Mouse (Mus musculus) midbrain, embryonic 13.5 days (tissue): ENCODE results near the gene Limch1. TPM values are rescaled to one million over a fixed set of nuclear protein-coding genes. Genes with fewer than 3 reads are reported as not detected.
A peak's percentile ranks its signal among the peaks of the same experiment; 100 is the strongest.

Source experiments
- ATAC-seq: fragments of 200-750 bp; cut with Nextera tagmentation; 2 replicates; pipeline ENCODE4 v1.8.0; 2017; ENCODE audit warnings: mild to moderate bottlenecking, moderate TSS enrichment, moderate library complexity
- H3K27ac ChIP-seq: fragments of 300-500 bp; sonication (generic); 2 replicates; pipeline ENCODE4 v1.5.1; 2015; ENCODE audit warnings: inconsistent platforms, mild to moderate bottlenecking, moderate library complexity
- H3K27me3 ChIP-seq: fragments of 300-500 bp; sonication (generic); 2 replicates; pipeline ENCODE4 v1.6.1; 2015; ENCODE audit warnings: mild to moderate bottlenecking, inconsistent platforms
- H3K36me3 ChIP-seq: fragments of 300-500 bp; sonication (generic); 2 replicates; pipeline ENCODE4 v1.6.1; 2015; ENCODE audit warnings: mild to moderate bottlenecking, inconsistent platforms
- H3K4me1 ChIP-seq: fragments of 300-500 bp; sonication (generic); replicated peaks from 2 replicates; pipeline ENCODE4 v1.6.1; 2015; ENCODE audit warnings: inconsistent platforms
- H3K4me2 ChIP-seq: fragments of 300-500 bp; sonication (generic); replicated peaks from 2 replicates; pipeline ENCODE4 v1.6.1; 2015; ENCODE audit warnings: moderate library complexity, mild to moderate bottlenecking, inconsistent platforms
- H3K4me3 ChIP-seq: fragments of 300-500 bp; sonication (generic); replicated peaks from 2 replicates; pipeline ENCODE4 v1.5.1; 2015; ENCODE audit warnings: mild to moderate bottlenecking, inconsistent platforms
- H3K9ac ChIP-seq: fragments of 300-500 bp; sonication (generic); replicated peaks from 2 replicates; pipeline ENCODE4 v1.6.1; 2015; ENCODE audit warnings: mild to moderate bottlenecking, inconsistent platforms
- H3K9me3 ChIP-seq: fragments of 300-500 bp; sonication (generic); 2 replicates; pipeline ENCODE4 v1.6.1; 2016; ENCODE audit warnings: mild to moderate bottlenecking, inconsistent platforms
- WGBS: fragments of 180-500 bp; shearing (Covaris S2); methylation state at CpG from one replicate; pipeline ENCODE4 v1.1.7; 2015; 5-methylcytosine and 5-hydroxymethylcytosine counted together
- polyA plus RNA-seq: library from polyadenylated mRNA; unstranded; fragments of >200 nt; fragmentation: Nextera tagmentation; extraction: Ambion mirVana; gene quantifications from 2 replicates; pipeline ENCODE4 v1.2.1, GENCODE M21; 2015

Gene Limch1
- polyA plus RNA-seq, 1 experiment from 2014 or later: 41.9 TPM

DNA sequence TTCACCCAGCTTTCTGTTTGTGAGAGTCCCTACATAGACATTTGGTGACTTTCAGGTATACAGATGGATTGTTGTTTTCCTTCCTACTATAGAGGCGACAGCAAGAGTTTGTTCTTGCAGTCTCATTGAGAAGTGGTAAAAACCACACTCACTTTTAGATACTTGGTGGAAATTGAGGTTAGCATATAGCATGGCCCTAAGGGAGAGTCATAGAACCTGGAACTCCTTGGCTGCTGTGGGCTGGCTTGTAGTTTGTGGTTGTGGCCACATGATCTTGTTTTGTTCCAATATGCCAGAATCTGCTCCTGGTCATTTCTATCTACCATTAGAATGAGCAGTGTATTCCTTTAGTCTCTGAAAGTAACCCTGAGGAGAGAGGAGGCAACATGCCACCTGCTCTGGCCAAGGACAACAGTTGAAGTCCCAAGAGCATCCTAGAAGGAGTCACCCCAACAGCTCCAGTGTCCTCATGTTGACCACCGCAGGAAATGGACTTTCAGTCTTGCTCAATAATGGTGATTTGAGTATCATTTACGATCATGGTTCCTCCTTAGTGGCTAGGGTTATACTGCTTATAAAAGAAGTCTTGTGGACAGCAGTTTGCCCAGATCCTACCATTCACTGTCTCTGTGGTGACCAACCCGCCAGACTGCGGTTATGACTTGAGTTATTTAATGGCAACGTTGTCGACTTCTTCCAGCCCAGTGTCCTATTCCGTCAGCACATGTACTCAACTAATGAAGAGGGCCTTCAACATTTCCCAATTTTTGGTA is 71.7 kb downstream of the Limch1 start:
- no peak overlapping the region for H3K9ac ChIP-seq
- H3K9me3 ChIP-seq: no peaks in the 10 kb centered on the region
- no peak overlapping the region for H3K4me3 ChIP-seq
- 97% methylated on average over 8 of the region's 8 CpGs for WGBS
- no peak overlapping the region for H3K27ac ChIP-seq
- H3K4me1 ChIP-seq: peaks cover 17% of the 10 kb centered on the region
- H3K4me2 ChIP-seq: no peak overlapping the region
- H3K27me3 ChIP-seq: no peaks in the 10 kb centered on the region
- no peaks in the 10 kb centered on the region for H3K36me3 ChIP-seq
- no peak for ATAC-seq

GRCm38 (mm10) chr5:66822500-66823205 is 77.0 kb downstream of the Limch1 start:
- Histone ChIP-seq H3K4me1 (peaks cover 20% of the 10 kb centered on the region), H3K4me3 (no peak overlapping the region), H3K4me2 (no peak overlapping the region), H3K36me3 (no peaks in the 10 kb centered on the region), H3K9ac (no peak overlapping the region), H3K27ac (peak overlapping the region; percentile 66), H3K9me3 (no peaks in the 10 kb centered on the region), H3K27me3 (no peaks in the 10 kb centered on the region)
- 60% methylated on average over 6 of the region's 6 CpGs for WGBS
- peak; percentile 62; the same call in 1 of the 2 replicates for ATAC-seq

- Histone ChIP-seq H3K27me3 (no peaks in the 10 kb centered on the region), H3K4me2 (no peak overlapping the region), H3K36me3 (no peaks in the 10 kb centered on the region), H3K4me3 (no peak overlapping the region), H3K9ac (no peak overlapping the region), H3K9me3 (no peaks in the 10 kb centered on the region), H3K4me1 (peaks cover 20% of the 10 kb centered on the region), H3K27ac (no peak overlapping the region)
- ATAC-seq: no peak
- 94% methylated on average over 4 of the region's 4 CpGs for WGBS
Measured at GRCm38 (mm10) chr5:66825586-66825985, 80.0 kb downstream of the Limch1 start.

GRCm38 (mm10) chr5:66826844-66827243 is 81.2 kb downstream of the Limch1 start:
- WGBS: 72% methylated on average over 8 of the region's 8 CpGs
- H3K4me3 ChIP-seq: no peak overlapping the region
- H3K9ac ChIP-seq: no peak overlapping the region
- peaks cover 19% of the 10 kb centered on the region for H3K4me1 ChIP-seq
- no peak overlapping the region for H3K4me2 ChIP-seq
- no peaks in the 10 kb centered on the region for H3K36me3 ChIP-seq
- H3K27ac ChIP-seq: no peak overlapping the region
- ATAC-seq: no peak
- no peaks in the 10 kb centered on the region for H3K27me3 ChIP-seq
- H3K9me3 ChIP-seq: no peaks in the 10 kb centered on the region

GRCm38 (mm10) chr5:66829505-66829904 is 83.9 kb downstream of the Limch1 start:
- Histone ChIP-seq H3K9me3 (no peaks in the 10 kb centered on the region), H3K4me1 (peaks cover 6% of the 10 kb centered on the region; the same call in 1 of the 2 replicates), H3K27me3 (no peaks in the 10 kb centered on the region), H3K4me2 (no peak overlapping the region), H3K36me3 (no peaks in the 10 kb centered on the region), H3K27ac (no peak overlapping the region), H3K4me3 (no peak overlapping the region), H3K9ac (no peak overlapping the region)
- 84% methylated on average over 5 of the region's 5 CpGs for WGBS
- no peak for ATAC-seq

DNA sequence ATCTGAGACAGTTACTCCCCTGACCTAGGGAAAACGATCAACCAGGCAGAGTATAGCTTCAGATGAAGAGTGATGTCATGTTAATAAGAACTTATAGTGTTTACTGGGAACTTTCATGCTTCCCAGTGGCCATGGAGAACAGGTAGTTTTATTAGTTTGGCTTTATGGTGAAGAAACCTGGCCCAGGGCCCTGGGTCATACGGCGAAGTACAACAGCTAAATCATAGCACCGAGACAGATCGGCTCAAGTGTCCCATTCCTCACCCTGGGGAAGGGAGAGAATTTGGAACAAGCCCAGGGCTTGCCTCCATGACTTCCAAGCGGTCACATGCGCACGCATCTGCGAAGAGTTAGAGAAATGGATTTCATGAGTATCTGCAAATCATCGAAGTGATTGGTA is 84.6 kb downstream of the Limch1 start:
- Histone ChIP-seq H3K36me3 (no peaks in the 10 kb centered on the region), H3K4me1 (peaks cover 6% of the 10 kb centered on the region; the same call in 1 of the 2 replicates), H3K9ac (no peak overlapping the region), H3K4me2 (no peak overlapping the region), H3K27me3 (no peaks in the 10 kb centered on the region), H3K27ac (no peak overlapping the region), H3K4me3 (no peak overlapping the region), H3K9me3 (no peaks in the 10 kb centered on the region)
- 96% methylated on average over 10 of the region's 10 CpGs for WGBS
- no peak for ATAC-seq

- Histone ChIP-seq H3K9ac (no peak overlapping the region), H3K4me3 (no peak overlapping the region), H3K36me3 (no peaks in the 10 kb centered on the region), H3K9me3 (no peaks in the 10 kb centered on the region), H3K4me2 (no peak overlapping the region), H3K4me1 (no peaks in the 10 kb centered on the region), H3K27me3 (no peaks in the 10 kb centered on the region), H3K27ac (no peak overlapping the region)
- WGBS: 84% methylated on average over 6 of the region's 6 CpGs
- no peak for ATAC-seq
Measured at GRCm38 (mm10) chr5:66834756-66835155, 89.1 kb downstream of the Limch1 start.

DNA sequence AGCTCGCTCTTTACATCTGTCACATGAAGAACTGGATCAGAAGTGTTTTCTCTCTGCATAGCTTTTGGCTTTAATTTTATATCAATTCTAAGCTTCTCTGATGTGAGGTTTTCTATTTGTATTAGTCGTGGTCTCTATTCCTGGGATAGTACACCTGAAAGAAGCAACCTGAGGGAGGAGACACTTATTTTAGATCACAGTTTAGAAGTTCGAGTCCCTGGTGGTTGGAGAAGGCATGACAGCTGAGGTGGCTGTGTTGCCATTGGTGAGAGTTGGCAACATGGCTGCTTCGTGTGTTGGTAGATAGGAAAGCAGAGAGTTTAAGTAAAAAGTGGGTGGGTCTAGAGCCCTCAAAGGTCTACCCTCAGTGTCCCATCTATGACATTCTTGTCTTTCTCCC is 91.3 kb downstream of the Limch1 start:
- Histone ChIP-seq H3K9me3 (no peaks in the 10 kb centered on the region), H3K4me2 (no peak overlapping the region), H3K27me3 (no peaks in the 10 kb centered on the region), H3K27ac (no peak overlapping the region), H3K4me1 (no peaks in the 10 kb centered on the region), H3K4me3 (no peak overlapping the region), H3K9ac (no peak overlapping the region), H3K36me3 (no peaks in the 10 kb centered on the region)
- ATAC-seq: no peak
- WGBS: 89% methylated on average over 4 of the region's 4 CpGs

DNA sequence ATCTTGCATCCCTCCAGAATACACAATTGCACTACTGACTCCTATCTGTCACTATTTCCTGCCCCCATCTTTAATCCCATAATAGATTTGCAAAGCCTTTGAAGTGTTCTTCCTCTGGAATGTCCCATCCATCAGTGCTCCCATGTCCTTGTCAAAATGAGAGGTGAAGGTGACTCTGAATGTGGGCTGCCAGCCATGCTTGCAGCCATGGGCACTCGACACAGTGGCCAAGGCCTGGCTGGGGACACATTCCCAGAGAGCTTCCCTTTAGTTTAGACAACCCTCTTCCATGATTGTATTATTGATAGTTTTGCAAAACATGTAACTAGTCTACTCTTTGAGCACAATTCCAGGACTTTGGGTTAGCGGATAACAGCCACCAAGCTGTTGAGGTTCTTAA is 96.3 kb downstream of the Limch1 start:
- ATAC-seq: no peak
- Histone ChIP-seq H3K27me3 (no peaks in the 10 kb centered on the region), H3K4me1 (no peaks in the 10 kb centered on the region), H3K9ac (no peak overlapping the region), H3K4me2 (no peak overlapping the region), H3K4me3 (no peak overlapping the region), H3K36me3 (no peaks in the 10 kb centered on the region), H3K9me3 (no peaks in the 10 kb centered on the region), H3K27ac (no peak overlapping the region)
- 98% methylated on average over 2 of the region's 2 CpGs for WGBS

DNA sequence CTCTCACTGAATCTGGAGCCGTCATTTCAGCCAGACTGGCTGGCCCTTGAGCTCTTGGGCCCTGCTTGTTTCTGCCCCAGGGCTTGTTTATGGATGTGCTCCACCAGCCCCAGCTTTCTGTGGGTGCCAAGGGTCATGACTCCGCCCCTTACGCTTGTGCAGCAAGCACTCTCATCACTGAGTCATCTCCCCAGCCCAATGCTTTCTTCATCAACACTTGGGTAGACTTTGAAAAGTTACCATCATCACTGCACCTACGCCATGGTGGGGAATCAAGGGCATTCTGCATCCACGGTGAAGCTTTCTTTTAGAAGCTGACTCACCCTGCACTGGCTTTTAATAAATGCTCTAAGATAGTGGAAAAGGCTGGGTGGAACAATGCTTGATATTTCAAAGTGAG is 97.1 kb downstream of the Limch1 start:
- Histone ChIP-seq H3K4me3 (no peak overlapping the region), H3K4me1 (no peaks in the 10 kb centered on the region), H3K27me3 (no peaks in the 10 kb centered on the region), H3K9ac (no peak overlapping the region), H3K9me3 (no peaks in the 10 kb centered on the region), H3K36me3 (no peaks in the 10 kb centered on the region), H3K4me2 (no peak overlapping the region), H3K27ac (no peak overlapping the region)
- ATAC-seq: no peak
- 95% methylated on average over 5 of the region's 5 CpGs for WGBS

DNA sequence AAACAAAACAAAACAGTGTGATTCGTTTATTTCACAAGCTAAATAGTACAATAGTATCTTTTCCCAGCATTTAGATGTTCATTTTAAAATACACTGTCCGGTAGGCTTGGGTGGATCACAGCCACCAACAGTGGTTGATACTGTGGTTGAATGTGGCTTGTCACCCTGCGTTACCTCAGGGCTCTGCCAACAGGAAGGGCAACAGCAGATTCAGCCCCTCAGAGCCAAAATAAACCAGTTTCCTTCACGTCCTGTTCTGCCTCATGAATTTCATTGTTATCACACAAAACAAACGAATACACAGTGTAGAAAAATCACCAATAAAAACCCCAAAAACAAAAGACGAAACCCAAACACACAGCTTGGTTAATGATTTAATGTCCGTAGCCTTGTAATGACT is 102.5 kb downstream of the Limch1 start:
- H3K4me1 ChIP-seq: peaks cover 18% of the 10 kb centered on the region
- WGBS: 78% methylated on average over 7 of the region's 7 CpGs
- H3K4me2 ChIP-seq: no peak overlapping the region
- H3K9ac ChIP-seq: no peak overlapping the region
- no peak overlapping the region for H3K27ac ChIP-seq
- H3K4me3 ChIP-seq: no peak overlapping the region
- no peaks in the 10 kb centered on the region for H3K27me3 ChIP-seq
- H3K9me3 ChIP-seq: no peaks in the 10 kb centered on the region
- no peak for ATAC-seq
- H3K36me3 ChIP-seq: no peaks in the 10 kb centered on the region

DNA sequence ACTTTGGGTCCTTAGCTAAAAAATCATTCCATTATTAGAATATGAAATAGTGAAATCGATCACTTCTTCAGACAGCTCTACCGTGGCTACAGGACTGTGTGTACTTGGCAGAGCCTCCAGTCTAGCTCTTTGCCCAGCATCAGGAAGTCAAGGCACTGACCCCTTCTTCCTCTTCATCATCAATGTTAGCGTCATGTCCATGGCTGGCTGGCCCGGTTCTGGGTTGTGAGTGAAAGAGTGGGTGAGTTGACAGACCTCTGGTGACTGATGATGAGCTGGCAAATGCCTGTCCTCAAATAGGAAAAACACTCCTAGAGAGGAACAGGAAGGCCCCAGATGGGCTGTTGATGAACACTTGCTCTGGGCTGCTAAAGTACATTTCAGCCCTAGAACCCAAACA is 103.5 kb downstream of the Limch1 start:
- no peak overlapping the region for H3K9ac ChIP-seq
- H3K27me3 ChIP-seq: no peaks in the 10 kb centered on the region
- no peak for ATAC-seq
- no peak overlapping the region for H3K4me2 ChIP-seq
- H3K4me1 ChIP-seq: peaks cover 18% of the 10 kb centered on the region
- no peak overlapping the region for H3K27ac ChIP-seq
- no peak overlapping the region for H3K4me3 ChIP-seq
- H3K36me3 ChIP-seq: no peaks in the 10 kb centered on the region
- H3K9me3 ChIP-seq: no peaks in the 10 kb centered on the region
- 83% methylated on average over 4 of the region's 4 CpGs for WGBS
